Mouse (Mus musculus): Measurements from ENCODE around the gene Soat2. TPM values are rescaled to one million over a fixed set of nuclear protein-coding genes. Genes with fewer than 3 reads are reported as not detected.

Soat2 gene
- polyA plus RNA-seq, 1 experiment, result 4.1 TPM

GRCm38 (mm10) chr15:102210816-102211215 is 60.5 kb downstream of the Soat2 start:
- H3K36me3 ChIP-seq (ENCODE audit: control insufficient read depth, insufficient read depth, low read length), result peaks cover 67% of the 10 kb centered on the region
- TF ChIP-seq CTCF (IDR thresholded peaks at IDR 0.05; ENCODE audit: borderline replicate concordance, control insufficient read depth, extremely low read depth, insufficient read depth, low read length, poor library complexity) (no peak), POLR2A (IDR thresholded peaks at IDR 0.05; ENCODE audit: control insufficient read depth, extremely low read depth, insufficient read depth, low read length, poor library complexity) (no peak)
- WGBS, result 97% methylated on average over 4 of the region's 4 CpGs
- no peaks in the 10 kb centered on the region for H3K27me3 ChIP-seq (ENCODE audit: control insufficient read depth, insufficient read depth, low read length)
- H3K4me3 ChIP-seq (ENCODE audit: control insufficient read depth, insufficient read depth, low read length), result no peak overlapping the region
- no peak for DNase-seq
- H3K27ac ChIP-seq (ENCODE audit: control insufficient read depth, insufficient read depth, low read length), result no peak overlapping the region
- peaks cover 18% of the 10 kb centered on the region for H3K4me1 ChIP-seq (replicated peaks; ENCODE audit: control insufficient read depth, insufficient read depth, low read length)

GRCm38 (mm10) chr15:102211895-102212294 is 61.6 kb downstream of the Soat2 start:
- H3K4me3 ChIP-seq (ENCODE audit: control insufficient read depth, insufficient read depth, low read length), result no peak overlapping the region
- H3K36me3 ChIP-seq (ENCODE audit: control insufficient read depth, insufficient read depth, low read length), result peaks cover 64% of the 10 kb centered on the region
- peaks cover 15% of the 10 kb centered on the region for H3K4me1 ChIP-seq (replicated peaks; ENCODE audit: control insufficient read depth, insufficient read depth, low read length)
- no peaks in the 10 kb centered on the region for H3K27me3 ChIP-seq (ENCODE audit: control insufficient read depth, insufficient read depth, low read length)
- H3K27ac ChIP-seq (ENCODE audit: control insufficient read depth, insufficient read depth, low read length), result no peak overlapping the region
- no peak for DNase-seq
- no peak for TF ChIP-seq CTCF (IDR thresholded peaks at IDR 0.05; ENCODE audit: borderline replicate concordance, control insufficient read depth, extremely low read depth, insufficient read depth, low read length, poor library complexity)
- TF ChIP-seq POLR2A (IDR thresholded peaks at IDR 0.05; ENCODE audit: control insufficient read depth, extremely low read depth, insufficient read depth, low read length, poor library complexity), result no peak
- 97% methylated on average over 6 of the region's 6 CpGs for WGBS

Other genes with a start within 250 kb of the Soat2 start
- 1.1 TPM in 2 replicates for gene Krt4, start 225.8 kb upstream of the Soat2 start, polyA plus RNA-seq (2012; rRNA removed)
- 1.7 and 1.8 TPM in 2 replicates for gene Krt79, start 210.2 kb upstream of the Soat2 start, polyA plus RNA-seq (2012; rRNA removed)
- 0.82 and 0.94 TPM in 2 replicates for gene Krt78, start 196.2 kb upstream of the Soat2 start, polyA plus RNA-seq (2012; rRNA removed)
- gene Krt8, start 146.0 kb upstream of the Soat2 start, polyA plus RNA-seq (2012; rRNA removed), result 220 and 270 TPM in 2 replicates
- 197 and 219 TPM in 2 replicates for gene Krt18, start 122.3 kb upstream of the Soat2 start, polyA plus RNA-seq (2012; rRNA removed)
- gene Eif4b, start 76.8 kb upstream of the Soat2 start, polyA plus RNA-seq (2012; rRNA removed), result 99.3 and 108 TPM in 2 replicates
- gene Tns2, start 50.1 kb upstream of the Soat2 start, polyA plus RNA-seq (2012; rRNA removed), result 15.9 and 26.4 TPM in 2 replicates
- gene Spryd3, start 14.3 kb upstream of the Soat2 start, polyA plus RNA-seq (2012; rRNA removed), result 40.8 and 43.1 TPM in 2 replicates
- gene Igfbp6, start 6.2 kb upstream of the Soat2 start, polyA plus RNA-seq (2012; rRNA removed), result 17.8 and 30.2 TPM in 2 replicates
- gene Zfp740, start 52.7 kb downstream of the Soat2 start, polyA plus RNA-seq (2012; rRNA removed), result 69.6 and 71.9 TPM in 2 replicates
- 77.6 and 82.1 TPM in 2 replicates for gene Csad, start 54.2 kb downstream of the Soat2 start, polyA plus RNA-seq (2012; rRNA removed)
- 72.6 and 82.8 TPM in 2 replicates for gene Itgb7, start 81.4 kb downstream of the Soat2 start, polyA plus RNA-seq (2012; rRNA removed)
- 18.9 and 23.7 TPM in 2 replicates for gene Rarg, start 107.0 kb downstream of the Soat2 start, polyA plus RNA-seq (2012; rRNA removed)
- gene Gm9918, start 120.0 kb downstream of the Soat2 start, polyA plus RNA-seq (2012; rRNA removed), result 0.30 and 0.31 TPM in 2 replicates
- 87.9 and 92.5 TPM in 2 replicates for gene Mfsd5, start 128.9 kb downstream of the Soat2 start, polyA plus RNA-seq (2012; rRNA removed)
- 51.5 and 55.6 TPM in 2 replicates for gene Espl1, start 145.7 kb downstream of the Soat2 start, polyA plus RNA-seq (2012; rRNA removed)
- gene Pfdn5, start 175.6 kb downstream of the Soat2 start, polyA plus RNA-seq (2012; rRNA removed), result 76.0 and 93.2 TPM in 2 replicates
- 104 and 105 TPM in 2 replicates for gene Myg1, start 181.2 kb downstream of the Soat2 start, polyA plus RNA-seq (2012; rRNA removed)
- 106 and 107 TPM in 2 replicates for gene Aaas, start 200.2 kb downstream of the Soat2 start, polyA plus RNA-seq (2012; rRNA removed)
- 0.13 and 0.23 TPM in 2 replicates for gene Sp7, start 216.7 kb downstream of the Soat2 start, polyA plus RNA-seq (2012; rRNA removed)